Mouse (Mus musculus) forebrain, embryonic 14.5 days (tissue): ENCODE measurements around the gene D930020B18Rik. TPM values are rescaled to one million over a fixed set of nuclear protein-coding genes. Genes with fewer than 3 reads are reported as not detected.

Experiments used
- ATAC-seq: fragments of 200-750 bp; cut with Nextera tagmentation; 2 replicates; pipeline ENCODE4 v1.8.0; 2017; ENCODE audit warnings: mild to moderate bottlenecking, moderate library complexity
- DNase-seq: peaks from one replicate; pipeline ENCODE4 v3.0.0-alpha.2; 2015; ENCODE audit warnings: low spot score
- H3K27ac ChIP-seq: fragments of 300-500 bp; sonication (generic); 2 replicates; pipeline ENCODE4 v1.5.1; 2014; ENCODE audit warnings: low read depth, mild to moderate bottlenecking, control low read depth, low read length, moderate library complexity
- H3K27me3 ChIP-seq: fragments of 300-500 bp; sonication (generic); replicated peaks from 2 replicates; pipeline ENCODE4 v1.6.1; 2014; ENCODE audit warnings: low read length, control low read depth, mixed read lengths; ENCODE audit not compliant: control insufficient read depth, insufficient read depth
- H3K36me3 ChIP-seq: fragments of 300-500 bp; sonication (generic); 2 replicates; pipeline ENCODE4 v1.6.1; 2014; ENCODE audit warnings: low read length, control low read depth; ENCODE audit not compliant: control insufficient read depth, insufficient read depth
- H3K4me1 ChIP-seq: fragments of 300-500 bp; sonication (generic); 2 replicates; pipeline ENCODE4 v1.6.1; 2014; ENCODE audit warnings: antibody characterized with exemption, low read length, control low read depth; ENCODE audit not compliant: control insufficient read depth, insufficient read depth
- H3K4me2 ChIP-seq: fragments of 300-500 bp; sonication (generic); 2 replicates; pipeline ENCODE4 v1.6.1; 2014; ENCODE audit warnings: mild to moderate bottlenecking, control low read depth, low read length
- H3K4me3 ChIP-seq: fragments of 300-500 bp; sonication (generic); 2 replicates; pipeline ENCODE4 v1.5.1; 2014; ENCODE audit warnings: low read depth, low read length, control low read depth
- H3K9ac ChIP-seq: fragments of 300-500 bp; sonication (generic); 2 replicates; pipeline ENCODE4 v1.6.1; 2014; ENCODE audit warnings: mild to moderate bottlenecking, low read length, control low read depth, moderate library complexity
- H3K9me3 ChIP-seq: fragments of 300-500 bp; sonication (generic); replicated peaks from 2 replicates; pipeline ENCODE4 v1.6.1; 2016; ENCODE audit warnings: low read length, control low read depth, mixed read lengths; ENCODE audit not compliant: control insufficient read depth
- WGBS: fragments of 180-500 bp; shearing (Covaris S2); extraction: QIAGEN DNeasy Blood & Tissue Kit; methylation state at CpG from one replicate; pipeline ENCODE4 v1.1.7; 2014; 5-methylcytosine and 5-hydroxymethylcytosine counted together
- polyA plus RNA-seq: library from polyadenylated mRNA; unstranded; fragments of >200 nt; fragmentation: Nextera tagmentation; extraction: Ambion mirVana; gene quantifications from 2 replicates; pipeline ENCODE4 v1.2.1, GENCODE M21; 2014

Gene D930020B18Rik
- polyA plus RNA-seq, 1 experiment from 2014 or later, result 0.18 TPM

DNA sequence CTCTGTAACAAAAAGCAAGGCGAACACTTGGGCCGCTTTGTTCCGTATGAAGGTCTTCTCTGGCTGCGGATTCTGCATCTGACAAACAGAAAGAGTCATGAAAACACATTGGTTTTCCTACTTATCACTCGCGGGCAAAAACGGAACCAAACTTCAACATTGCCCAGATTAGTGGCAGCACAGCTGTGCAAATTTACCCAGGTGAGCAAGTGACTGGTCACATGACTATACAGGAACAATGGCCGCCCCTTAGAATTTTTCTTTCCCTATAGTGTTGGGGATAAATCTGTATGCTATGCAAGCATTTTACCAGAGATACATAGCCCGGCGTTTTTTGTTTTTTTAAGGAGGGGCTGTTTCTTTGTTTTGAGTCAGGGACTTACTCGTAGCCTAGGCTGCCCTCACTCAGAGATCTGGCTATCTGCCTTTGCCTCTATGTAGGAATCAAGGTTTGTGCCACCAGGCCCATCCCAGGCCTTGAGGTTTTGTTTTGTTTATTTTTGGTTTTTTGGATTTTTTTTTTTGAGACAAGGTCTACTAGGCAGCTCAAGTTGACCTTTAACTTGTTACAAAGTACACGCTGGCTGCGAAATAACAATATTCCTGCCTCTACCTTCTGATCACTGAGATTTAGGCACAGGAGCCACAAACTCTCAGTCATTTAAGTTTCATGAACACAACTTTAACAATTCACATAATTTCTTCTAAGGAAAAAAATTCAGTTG lies 26.1 kb upstream of the D930020B18Rik start:
- H3K9ac ChIP-seq, result no peak overlapping the region
- 93% methylated on average over 13 of the region's 13 CpGs for WGBS
- no peak overlapping the region for H3K4me3 ChIP-seq
- ATAC-seq (no peak), DNase-seq (no peak)
- H3K4me2 ChIP-seq, result no peak overlapping the region
- H3K27me3 ChIP-seq, result no peaks in the 10 kb centered on the region
- H3K4me1 ChIP-seq, result no peaks in the 10 kb centered on the region
- no peaks in the 10 kb centered on the region for H3K9me3 ChIP-seq
- peaks cover 86% of the 10 kb centered on the region for H3K36me3 ChIP-seq
- no peak overlapping the region for H3K27ac ChIP-seq

DNA sequence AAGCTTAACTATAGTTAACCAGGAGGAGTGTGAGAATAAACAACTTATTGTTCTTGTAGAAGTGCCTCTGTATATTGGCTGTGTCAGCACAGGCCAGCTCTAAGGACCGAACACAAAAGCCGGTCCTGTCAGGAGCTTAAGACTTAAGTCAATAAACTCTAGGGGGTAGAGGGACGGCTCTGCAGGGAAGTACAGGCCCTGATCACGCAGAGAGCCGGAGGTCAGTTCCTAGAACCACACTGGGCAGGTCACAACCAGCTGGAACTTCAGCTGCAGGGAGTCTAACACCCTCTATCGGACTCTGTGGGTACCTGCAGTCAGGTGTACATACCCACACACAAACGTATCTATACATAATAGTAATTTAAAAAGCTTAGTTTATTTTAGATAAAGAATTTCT lies 25.5 kb upstream of the D930020B18Rik start:
- ATAC-seq (no peak), DNase-seq (no peak)
- Histone ChIP-seq H3K4me1 (no peaks in the 10 kb centered on the region), H3K9ac (no peak overlapping the region), H3K4me3 (no peak overlapping the region), H3K4me2 (no peak overlapping the region), H3K27ac (no peak overlapping the region), H3K27me3 (no peaks in the 10 kb centered on the region), H3K36me3 (peaks cover 83% of the 10 kb centered on the region), H3K9me3 (no peaks in the 10 kb centered on the region)
- 45% methylated on average over 7 of the region's 7 CpGs for WGBS

DNA sequence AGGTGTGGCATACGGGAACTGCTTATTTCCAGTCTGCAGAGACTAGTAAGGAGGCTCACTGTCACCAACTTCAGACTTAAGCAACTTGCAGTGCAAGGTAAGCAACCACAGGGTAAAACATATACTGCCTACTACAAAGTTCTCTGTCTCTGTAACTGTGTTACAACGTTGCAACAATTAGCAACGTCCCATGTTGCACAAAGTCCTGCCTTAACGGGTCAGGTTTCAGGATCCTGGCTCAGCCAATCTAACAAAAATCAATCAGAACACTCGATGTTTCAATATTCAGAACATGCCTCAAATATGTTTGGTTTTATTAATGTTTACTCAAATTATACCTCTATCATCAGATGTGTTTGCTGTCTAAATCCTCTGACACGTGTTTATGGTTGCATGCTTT lies 19.0 kb upstream of the D930020B18Rik start:
- no peaks in the 10 kb centered on the region for H3K9me3 ChIP-seq

DNA sequence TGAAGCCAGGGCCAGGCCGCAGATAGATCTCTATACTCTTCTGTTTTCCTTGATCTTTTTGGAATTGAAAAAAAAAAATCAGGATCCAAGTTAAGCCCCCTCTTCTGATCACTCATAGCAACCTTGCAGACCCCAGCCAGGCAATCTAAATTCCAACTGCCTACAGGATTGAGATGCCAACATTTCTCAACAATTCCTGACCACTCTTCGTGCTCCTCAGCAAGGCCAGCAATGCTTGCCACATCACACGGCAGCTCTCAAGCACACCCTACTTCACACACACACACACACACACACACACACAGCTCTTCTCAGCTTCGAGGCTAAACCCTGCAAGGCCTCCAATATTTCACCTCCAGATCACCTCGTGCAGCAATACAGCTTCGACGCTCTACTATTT lies 17.7 kb upstream of the D930020B18Rik start:
- ATAC-seq (no peak), DNase-seq (no peak)
- Histone ChIP-seq H3K27ac (no peak overlapping the region), H3K27me3 (no peaks in the 10 kb centered on the region), H3K4me1 (peaks cover 9% of the 10 kb centered on the region; the same call in 1 of the 2 replicates), H3K9me3 (no peaks in the 10 kb centered on the region), H3K4me2 (no peak overlapping the region), H3K9ac (no peak overlapping the region), H3K4me3 (no peak overlapping the region), H3K36me3 (peaks cover 29% of the 10 kb centered on the region)
- WGBS, result 88% methylated on average over 7 of the region's 7 CpGs

More for the DNA sequence above, 19.0 kb upstream of the D930020B18Rik start:
- Histone ChIP-seq H3K4me1 (peaks cover 9% of the 10 kb centered on the region; the same call in 1 of the 2 replicates), H3K27ac (no peak overlapping the region), H3K4me3 (no peak overlapping the region), H3K4me2 (no peak overlapping the region), H3K36me3 (peaks cover 40% of the 10 kb centered on the region), H3K27me3 (no peaks in the 10 kb centered on the region), H3K9ac (no peak overlapping the region)
- WGBS, result 88% methylated on average over 6 of the region's 6 CpGs
- no peak for ATAC-seq
- no peak for DNase-seq

DNA sequence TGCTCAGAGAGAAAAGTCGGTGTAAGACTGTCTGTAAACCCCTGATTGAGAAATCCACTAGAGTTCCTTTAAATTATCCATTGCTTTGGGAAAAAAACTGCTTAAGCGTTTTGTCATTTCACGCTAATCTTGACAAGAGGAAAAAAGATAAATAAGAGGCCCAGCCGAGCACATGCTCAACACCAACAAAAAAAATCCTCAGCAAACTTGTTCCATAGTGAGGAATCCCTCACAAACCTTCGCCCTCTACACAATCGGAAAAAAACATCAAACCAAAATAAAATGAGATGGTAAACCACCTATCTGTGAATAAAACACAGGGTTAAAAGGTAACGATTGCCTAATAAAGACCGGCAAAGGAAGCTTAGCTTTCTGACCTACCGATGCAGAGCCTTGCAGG lies 16.4 kb upstream of the D930020B18Rik start:
- ATAC-seq (no peak), DNase-seq (no peak)
- WGBS, result 21% methylated on average over 9 of the region's 9 CpGs
- H3K9me3 ChIP-seq, result no peaks in the 10 kb centered on the region
- H3K27me3 ChIP-seq, result no peaks in the 10 kb centered on the region
- peak overlapping the region; percentile 74 for H3K4me2 ChIP-seq
- peak overlapping the region; percentile 71 for H3K4me3 ChIP-seq
- peak overlapping the region; percentile 76 for H3K9ac ChIP-seq
- H3K4me1 ChIP-seq, result peaks cover 9% of the 10 kb centered on the region; the same call in 1 of the 2 replicates
- peaks cover 18% of the 10 kb centered on the region for H3K36me3 ChIP-seq
- no peak overlapping the region for H3K27ac ChIP-seq

DNA sequence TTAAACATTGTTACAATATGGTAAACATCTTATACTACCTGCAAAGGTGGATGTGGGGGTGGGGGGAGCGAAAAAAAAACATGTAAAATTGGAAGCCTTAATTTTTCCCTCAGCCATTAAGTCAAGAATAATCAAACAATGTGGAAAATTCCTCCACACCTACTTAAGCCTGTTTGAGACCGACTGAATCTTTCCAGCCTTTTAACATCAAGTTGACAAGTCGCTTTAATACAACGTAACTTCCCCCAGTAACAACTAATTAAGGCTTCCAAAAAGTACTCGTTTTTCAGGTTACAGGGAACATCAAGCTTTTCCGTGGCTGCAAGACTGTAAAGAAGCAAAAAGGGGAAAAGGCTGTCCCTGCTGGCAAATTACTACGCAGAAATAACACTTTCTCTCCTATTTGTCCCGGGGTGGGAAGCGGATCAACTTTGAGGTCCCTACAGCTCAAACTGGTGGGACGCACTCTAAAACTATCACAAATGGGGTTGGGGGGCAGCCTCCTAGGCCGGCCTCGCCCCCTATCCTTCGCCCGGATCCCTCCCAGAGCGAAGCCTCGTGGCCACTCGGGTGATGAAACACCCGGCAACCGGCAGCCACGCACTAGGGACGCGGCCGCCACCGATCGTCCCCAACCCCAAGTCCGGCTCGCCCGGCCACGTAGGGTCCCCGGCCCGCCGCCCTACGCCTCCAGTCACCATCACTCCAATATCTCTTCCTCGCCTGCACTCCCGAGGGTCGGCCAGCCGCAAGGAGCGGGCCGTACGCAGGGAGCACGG lies 15.8 kb upstream of the D930020B18Rik start:
- H3K27ac ChIP-seq, result peak overlapping the region; percentile 91
- under 1% methylated on average over 37 of the region's 41 CpGs for WGBS
- peak overlapping the region; percentile 71 for H3K4me3 ChIP-seq
- ATAC-seq (no peak), DNase-seq (no peak)
- H3K9me3 ChIP-seq, result no peaks in the 10 kb centered on the region
- H3K27me3 ChIP-seq, result no peaks in the 10 kb centered on the region
- H3K4me1 ChIP-seq, result peaks cover 9% of the 10 kb centered on the region; the same call in 1 of the 2 replicates
- peaks cover 14% of the 10 kb centered on the region for H3K36me3 ChIP-seq
- peak overlapping the region; percentile 74 for H3K4me2 ChIP-seq
- H3K9ac ChIP-seq, result peak overlapping the region; percentile 76

DNA sequence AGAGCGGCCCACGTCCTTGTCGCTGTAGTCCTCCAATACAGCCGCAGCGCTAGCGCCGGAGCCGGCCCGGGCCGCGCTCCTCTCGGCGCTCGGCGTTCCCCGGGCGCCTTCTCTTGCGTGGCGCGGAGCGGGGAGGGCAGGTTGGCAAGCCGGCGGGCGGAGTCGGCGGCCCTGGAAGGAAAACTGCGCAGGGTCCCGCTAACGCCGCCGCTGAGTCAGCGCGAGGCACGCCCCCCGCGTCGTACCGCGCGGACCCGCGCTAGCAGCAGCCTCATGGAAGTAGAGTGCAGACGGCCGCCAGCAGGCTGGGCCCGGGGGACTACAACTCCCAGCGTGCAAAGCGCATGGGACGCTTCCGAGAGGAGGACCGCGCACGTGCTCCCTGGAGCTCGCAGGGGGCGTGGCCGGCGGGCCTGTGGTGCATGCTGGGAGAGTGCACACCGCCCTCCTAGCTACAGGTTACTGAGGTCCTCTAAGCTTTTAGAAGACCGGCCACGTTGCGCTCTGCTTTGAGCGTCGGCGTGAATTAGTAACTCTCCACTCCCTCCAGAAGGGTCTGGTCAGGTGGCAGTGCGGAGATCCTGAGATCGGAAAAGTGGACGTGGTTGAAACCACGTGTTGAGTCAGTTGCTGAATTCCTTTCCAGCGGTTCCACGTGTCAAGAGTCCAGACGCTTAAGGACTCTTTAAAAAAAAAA lies 15.1 kb upstream of the D930020B18Rik start, which contains the start of gene Xpot:
TSS of gene Xpot (minus strand) at position 147 of the 697 bp plus-strand sequence.
- Histone ChIP-seq H3K4me2 (peak within 1 kb of the TSS; percentile 74), H3K27ac (peak within 1 kb of the TSS; percentile 91), H3K36me3 (peaks cover 12% of the 10 kb centered on the region), H3K4me3 (peak within 1 kb of the TSS; percentile 71), H3K9me3 (no peaks in the 10 kb centered on the region), H3K4me1 (peaks cover 9% of the 10 kb centered on the region; the same call in 1 of the 2 replicates), H3K9ac (peak within 1 kb of the TSS; percentile 76), H3K27me3 (no peaks in the 10 kb centered on the region)
- peak; percentile 99 for DNase-seq
- under 1% methylated on average over 53 of the region's 70 CpGs for WGBS
- ATAC-seq, result peak; percentile 100

DNA sequence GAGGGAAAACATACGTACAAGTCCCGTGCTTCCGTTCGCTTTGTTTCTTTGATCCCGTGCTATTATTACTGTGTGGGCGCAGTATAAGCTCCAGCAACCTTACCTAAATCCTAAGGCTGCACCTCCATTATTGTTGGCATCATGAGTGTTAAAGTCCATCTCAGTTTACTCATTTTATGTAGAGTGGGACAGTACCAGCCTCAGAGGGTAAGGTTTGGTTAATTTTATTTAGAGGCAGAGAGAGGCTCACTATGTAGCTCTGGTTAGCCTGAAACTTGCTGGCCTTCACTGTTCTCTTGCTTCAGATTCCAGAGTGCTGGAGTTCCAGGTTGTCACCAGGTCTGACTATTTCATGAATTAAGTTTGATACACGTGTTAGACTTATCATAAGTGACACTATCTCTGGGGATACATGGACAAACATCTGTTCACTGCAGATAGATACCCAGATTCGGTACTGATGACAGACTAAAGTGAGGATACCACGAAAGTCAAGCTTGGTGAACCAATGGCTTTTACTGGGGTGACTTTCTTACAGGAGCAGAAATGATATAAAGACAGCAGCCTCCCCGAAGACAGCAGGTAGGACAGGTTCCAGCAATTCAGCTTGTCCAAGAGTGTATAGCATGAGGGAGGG lies 14.1 kb upstream of the D930020B18Rik start:
- no peak overlapping the region for H3K4me3 ChIP-seq
- DNase-seq (no peak), ATAC-seq (no peak)
- no peak overlapping the region for H3K27ac ChIP-seq
- peaks cover 2% of the 10 kb centered on the region for H3K36me3 ChIP-seq
- H3K4me2 ChIP-seq, result no peak overlapping the region
- H3K9ac ChIP-seq, result no peak overlapping the region
- no peaks in the 10 kb centered on the region for H3K27me3 ChIP-seq
- no peaks in the 10 kb centered on the region for H3K9me3 ChIP-seq
- peaks cover 9% of the 10 kb centered on the region; the same call in 1 of the 2 replicates for H3K4me1 ChIP-seq
- WGBS, result 83% methylated on average over 10 of the region's 10 CpGs
